Mouse (Mus musculus): ENCODE measurements around the gene St6galnac3. TPM values are rescaled to one million over a fixed set of nuclear protein-coding genes. Genes with fewer than 3 reads are reported as not detected.

Gene St6galnac3
- total and polyA plus RNA-seq, 3 experiments: 0.08 to 1.1 (median 0.38) TPM

DNA sequence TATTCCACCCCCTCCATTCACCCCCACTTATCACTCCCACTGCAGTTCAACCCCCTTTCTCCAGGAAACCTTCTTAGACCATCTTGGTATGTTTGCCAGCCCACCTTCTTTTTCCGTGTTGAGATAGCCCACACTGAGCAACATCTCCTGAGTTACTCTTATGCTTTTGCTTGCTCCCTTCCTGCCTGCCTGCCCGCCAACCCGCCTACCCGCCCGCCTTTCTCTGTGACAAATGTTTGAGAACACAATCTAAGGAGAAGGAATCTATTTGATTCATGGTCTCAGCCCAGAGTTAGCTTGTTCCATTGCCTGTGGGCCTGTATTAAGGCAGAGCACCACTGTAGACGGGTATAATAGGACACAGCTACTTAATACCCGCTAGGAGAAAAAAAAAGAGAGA, 531.9 kb downstream of the St6galnac3 start:
- no peak overlapping the region for H3K9ac ChIP-seq (ENCODE audit: insufficient read depth, low read depth)
- H3K36me3 ChIP-seq (replicated peaks in 1 of 2; ENCODE audit: control insufficient read depth in 1 of 2, insufficient read depth in 1 of 2, low read length in 1 of 2): no peaks in the 10 kb centered on the region
- peaks cover 4 to 25% of the 10 kb centered on the region in 2 experiments for H3K4me1 ChIP-seq (ENCODE audit: control insufficient read depth in 1 of 2, insufficient read depth in 2 of 2)
- H3K9me3 ChIP-seq (replicated peaks; ENCODE audit: low read length): peaks cover 2% of the 10 kb centered on the region
- dilution Hi-C loops (cut with MboI; ENCODE audit: extremely low pct_ligation_motif_present, extremely low pct_unique_long_range_greater_than_20kb, low sequenced_read_pairs) (no loop called here), in situ Hi-C loops (cut with MboI; ENCODE audit: low pct_ligation_motif_present, low pct_unique_long_range_greater_than_20kb, low sequenced_read_pairs) (no loop called here)
- H3K4me3 ChIP-seq (replicated peaks in 1 of 3; ENCODE audit: low read depth in 2 of 3, low read length in 2 of 3, poor library complexity in 1 of 3): no peak overlapping the region
- no peak overlapping the region for H3K4me2 ChIP-seq (ENCODE audit: insufficient read depth, low read depth, poor library complexity, severe bottlenecking)
- H3K27me3 ChIP-seq (replicated peaks): no peaks in the 10 kb centered on the region
- no peaks in the 10 kb centered on the region for H3K79me2 ChIP-seq (replicated peaks; ENCODE audit: control insufficient read depth, extremely low read depth, insufficient read depth, poor library complexity, severe bottlenecking)
- TF ChIP-seq ZMIZ1 (IDR thresholded peaks at IDR 0.05; ENCODE audit: low read depth, low read length) (no peak), KAT2A (IDR thresholded peaks at IDR 0.05; ENCODE audit: insufficient replicate concordance, low read length) (no peak), NELFE (IDR thresholded peaks at IDR 0.05; ENCODE audit: low read depth, low read length) (no peak), POLR2AphosphoS2 (IDR thresholded peaks at IDR 0.05; ENCODE audit: low read depth, low read length) (no peak), BHLHE40 (IDR thresholded peaks at IDR 0.05; ENCODE audit: low read depth, low read length) (no peak), POLR2A (IDR thresholded peaks at IDR 0.05; ENCODE audit: low read depth, low read length) (no peak), EP300 (IDR thresholded peaks at IDR 0.05; ENCODE audit: low read length) (no peak), JUND (conservative IDR thresholded peaks at IDR 0.05; ENCODE audit: low read depth, low read length) (no peak), CHD2 (IDR thresholded peaks at IDR 0.05; ENCODE audit: low read length) (no peak), JUN (IDR thresholded peaks at IDR 0.05; ENCODE audit: insufficient read depth, low read depth, low read length) (no peak), MEF2A (IDR thresholded peaks at IDR 0.05; ENCODE audit: borderline replicate concordance, low read depth, low read length) (no peak), ZKSCAN1 (IDR thresholded peaks at IDR 0.05; ENCODE audit: borderline replicate concordance, low read depth, low read length) (no peak), CTCF (conservative IDR thresholded peaks at IDR 0.05 in 1 of 2, IDR thresholded peaks at IDR 0.05 in 1 of 2; ENCODE audit: low read depth in 2 of 2, low read length in 2 of 2) (no peak), PAX5 (IDR thresholded peaks at IDR 0.05; ENCODE audit: low read length) (no peak), UBTF (IDR thresholded peaks at IDR 0.05; ENCODE audit: low read depth, low read length) (no peak), CHD1 (IDR thresholded peaks at IDR 0.05; ENCODE audit: low read depth, low read length) (no peak), ELF1 (IDR thresholded peaks at IDR 0.05; ENCODE audit: low read depth, low read length) (no peak), HCFC1 (IDR thresholded peaks at IDR 0.05; ENCODE audit: low read depth, low read length) (no peak), MAZ (IDR thresholded peaks at IDR 0.05; ENCODE audit: low read depth, low read length) (no peak)
- DNase-seq (ENCODE audit: extremely low read depth): no peak
- no peak overlapping the region for H3K27ac ChIP-seq (ENCODE audit: insufficient read depth, low read depth)

DNA sequence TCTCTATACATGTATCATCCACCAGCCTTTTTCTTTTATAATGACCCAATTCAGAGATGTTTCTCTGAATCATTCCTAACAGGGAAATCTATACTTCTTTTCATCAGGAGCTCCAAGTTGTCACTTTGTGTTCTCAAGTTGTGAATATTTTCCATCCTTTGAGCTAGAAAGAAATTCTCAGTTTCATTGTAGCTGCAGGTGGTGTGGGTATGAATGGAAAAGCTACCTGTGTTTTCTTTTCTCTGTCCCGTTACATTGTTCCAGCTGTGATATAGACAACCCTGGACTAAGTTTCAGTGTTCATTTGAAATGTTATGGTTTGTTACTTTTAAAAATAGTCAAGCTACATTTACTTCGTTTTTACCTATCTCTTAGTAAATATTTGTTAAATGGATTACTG, 534.2 kb downstream of the St6galnac3 start:
- Histone ChIP-seq H3K4me3 (replicated peaks in 1 of 3; ENCODE audit: low read depth in 2 of 3, low read length in 2 of 3, poor library complexity in 1 of 3) (no peak overlapping the region), H3K27me3 (replicated peaks) (no peaks in the 10 kb centered on the region), H3K36me3 (replicated peaks in 1 of 2; ENCODE audit: control insufficient read depth in 1 of 2, insufficient read depth in 1 of 2, low read length in 1 of 2) (no peaks in the 10 kb centered on the region), H3K27ac (ENCODE audit: insufficient read depth, low read depth) (no peak overlapping the region), H3K9ac (ENCODE audit: insufficient read depth, low read depth) (no peak overlapping the region), H3K4me1 (ENCODE audit: control insufficient read depth in 1 of 2, insufficient read depth in 2 of 2) (peaks cover 4 to 19% of the 10 kb centered on the region in 2 experiments), H3K9me3 (replicated peaks; ENCODE audit: low read length) (peaks cover 2% of the 10 kb centered on the region), H3K79me2 (replicated peaks; ENCODE audit: control insufficient read depth, extremely low read depth, insufficient read depth, poor library complexity, severe bottlenecking) (no peaks in the 10 kb centered on the region), H3K4me2 (ENCODE audit: insufficient read depth, low read depth, poor library complexity, severe bottlenecking) (no peak overlapping the region)
- DNase-seq (ENCODE audit: extremely low read depth): peak; percentile 22
- in situ Hi-C loops (cut with MboI; ENCODE audit: low pct_ligation_motif_present, low pct_unique_long_range_greater_than_20kb, low sequenced_read_pairs): no loop called here
- TF ChIP-seq MAZ (IDR thresholded peaks at IDR 0.05; ENCODE audit: low read depth, low read length): no peak
- no peak for TF ChIP-seq RCOR1 (conservative IDR thresholded peaks at IDR 0.05; ENCODE audit: low read depth, low read length)
- TF ChIP-seq E2F4 (IDR thresholded peaks at IDR 0.05; ENCODE audit: insufficient replicate concordance, low read depth, low read length): no peak
- TF ChIP-seq NRF1 (IDR thresholded peaks at IDR 0.05; ENCODE audit: low read depth, low read length): no peak
- TF ChIP-seq EP300 (IDR thresholded peaks at IDR 0.05; ENCODE audit: low read length): peak; percentile 84
- TF ChIP-seq TBP (conservative IDR thresholded peaks at IDR 0.05; ENCODE audit: low read depth, low read length): no peak
- TF ChIP-seq IRF4 (IDR thresholded peaks at IDR 0.05; ENCODE audit: low read depth, low read length): peak; percentile 56; the same call in 1 of the 2 replicates
- no peak for TF ChIP-seq CHD1 (IDR thresholded peaks at IDR 0.05; ENCODE audit: low read depth, low read length)
- dilution Hi-C loops (cut with MboI; ENCODE audit: extremely low pct_ligation_motif_present, extremely low pct_unique_long_range_greater_than_20kb, low sequenced_read_pairs): no loop called here

All from CH12.LX (cell line).